Mouse (Mus musculus): ENCODE data around the gene Snrpn. TPM values are rescaled to one million over a fixed set of nuclear protein-coding genes. Genes with fewer than 3 reads are reported as not detected.

Snrpn gene
- polyA plus RNA-seq, 1 experiment: 5.8 TPM

DNA sequence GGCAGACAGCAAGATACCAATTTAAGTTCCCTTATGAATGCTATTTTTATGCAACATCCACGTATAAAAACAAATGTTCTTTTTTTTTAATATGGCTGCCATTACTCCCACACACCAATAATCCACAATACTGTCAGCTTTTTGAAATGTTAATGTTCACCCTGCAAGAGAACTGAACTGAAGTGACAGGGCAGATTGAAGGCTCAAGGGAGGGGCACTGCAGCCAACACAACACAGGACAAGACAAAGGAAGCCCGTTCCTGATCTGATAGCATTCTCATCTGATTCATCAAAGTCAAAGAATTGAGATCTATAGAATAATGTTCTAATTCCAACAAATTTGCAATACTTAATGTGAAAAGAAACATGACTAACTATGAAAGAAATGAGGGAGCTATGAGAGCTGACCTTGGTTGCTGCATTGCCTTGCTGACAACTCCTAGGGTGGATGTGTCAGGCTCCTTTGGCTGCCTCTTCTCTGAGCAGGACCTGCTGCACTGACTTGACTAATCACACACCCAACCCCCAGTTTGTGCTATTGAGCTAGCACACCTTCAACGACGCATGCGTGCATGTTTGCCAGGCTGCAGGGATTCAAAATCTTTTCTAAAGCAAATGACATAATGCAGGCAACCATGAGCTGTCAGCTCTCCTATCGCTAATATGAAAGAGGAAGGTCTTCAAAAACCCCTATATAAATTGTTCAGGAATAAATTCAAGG, 92.4 kb downstream of the Snrpn start:
- TF ChIP-seq CTCF (IDR thresholded peaks at IDR 0.05; ENCODE audit: control insufficient read depth, insufficient read depth, low read length) (no peak), POLR2A (IDR thresholded peaks at IDR 0.05; ENCODE audit: borderline replicate concordance, control insufficient read depth, low read depth, low read length) (no peak)
- Histone ChIP-seq H3K27ac (ENCODE audit: control insufficient read depth, insufficient read depth, low read depth, low read length, poor library complexity) (no peak overlapping the region), H3K4me1 (ENCODE audit: control insufficient read depth, insufficient read depth, low read length) (no peaks in the 10 kb centered on the region), H3K4me3 (replicated peaks; ENCODE audit: control insufficient read depth, low read depth, low read length) (no peak overlapping the region)
- 67% methylated on average over 6 of the region's 6 CpGs for WGBS

DNA sequence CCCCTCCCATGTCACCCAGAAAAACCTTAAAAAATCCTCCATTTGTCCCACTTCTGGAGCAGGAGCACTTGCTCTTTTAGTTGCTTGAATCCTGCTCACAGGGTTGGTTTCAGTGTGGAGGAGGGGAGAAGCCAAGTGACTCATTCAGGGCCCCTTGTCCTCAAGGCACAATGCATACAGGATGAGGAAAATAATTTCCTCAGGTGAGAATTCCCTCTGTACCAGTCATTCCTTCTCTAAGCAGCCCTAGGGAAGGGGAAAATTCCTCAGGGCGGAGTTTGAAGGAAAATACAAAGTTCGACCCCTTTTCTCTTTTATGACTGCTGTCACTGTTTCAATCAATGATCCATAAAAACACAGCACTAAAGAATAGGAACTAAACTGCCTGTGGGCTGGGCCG, 126.8 kb downstream of the Snrpn start:
- Histone ChIP-seq H3K4me3 (replicated peaks; ENCODE audit: control insufficient read depth, low read depth, low read length) (no peak overlapping the region), H3K27ac (ENCODE audit: control insufficient read depth, insufficient read depth, low read depth, low read length, poor library complexity) (no peak overlapping the region), H3K4me1 (ENCODE audit: control insufficient read depth, insufficient read depth, low read length) (no peaks in the 10 kb centered on the region)
- WGBS: 51% methylated on average over 3 of the region's 3 CpGs
- TF ChIP-seq POLR2A (IDR thresholded peaks at IDR 0.05; ENCODE audit: borderline replicate concordance, control insufficient read depth, low read depth, low read length) (no peak), CTCF (IDR thresholded peaks at IDR 0.05; ENCODE audit: control insufficient read depth, insufficient read depth, low read length) (no peak)

DNA sequence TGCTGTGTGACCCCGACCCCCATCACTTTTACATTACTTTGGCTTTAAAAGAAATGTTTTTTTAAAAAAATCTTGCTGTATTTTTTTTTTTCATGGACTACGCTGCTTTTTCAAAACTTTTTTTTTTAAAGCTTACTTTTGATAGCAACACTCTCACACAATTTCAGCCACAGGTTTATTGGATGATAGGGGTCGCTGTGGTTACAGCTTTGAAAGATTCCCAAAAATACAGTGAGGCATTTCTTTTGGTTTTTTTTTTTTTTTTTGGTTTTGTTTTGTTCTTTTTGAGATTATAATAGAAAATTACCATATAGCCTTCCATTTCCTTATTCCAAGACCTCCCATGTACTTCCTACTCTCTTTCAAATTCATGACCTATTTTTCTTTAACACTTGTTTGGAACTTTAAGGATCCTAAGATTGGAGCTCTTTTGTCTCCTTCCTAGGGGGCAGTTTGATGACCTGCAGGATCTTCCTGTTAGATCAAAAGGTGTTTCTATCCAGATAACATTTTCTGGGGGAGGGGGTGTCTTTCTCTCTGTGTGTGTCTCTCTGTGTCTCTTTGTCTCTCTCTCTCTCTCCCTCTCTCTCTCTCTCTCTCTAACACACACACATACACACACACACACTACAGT, 132.2 kb downstream of the Snrpn start:
- no peak for TF ChIP-seq CTCF (IDR thresholded peaks at IDR 0.05; ENCODE audit: control insufficient read depth, insufficient read depth, low read length)
- no peak for TF ChIP-seq POLR2A (IDR thresholded peaks at IDR 0.05; ENCODE audit: borderline replicate concordance, control insufficient read depth, low read depth, low read length)
- no peaks in the 10 kb centered on the region for H3K4me1 ChIP-seq (ENCODE audit: control insufficient read depth, insufficient read depth, low read length)
- no peak overlapping the region for H3K4me3 ChIP-seq (replicated peaks; ENCODE audit: control insufficient read depth, low read depth, low read length)
- no peak overlapping the region for H3K27ac ChIP-seq (ENCODE audit: control insufficient read depth, insufficient read depth, low read depth, low read length, poor library complexity)
- 47% methylated on average over 3 of the region's 3 CpGs for WGBS

DNA sequence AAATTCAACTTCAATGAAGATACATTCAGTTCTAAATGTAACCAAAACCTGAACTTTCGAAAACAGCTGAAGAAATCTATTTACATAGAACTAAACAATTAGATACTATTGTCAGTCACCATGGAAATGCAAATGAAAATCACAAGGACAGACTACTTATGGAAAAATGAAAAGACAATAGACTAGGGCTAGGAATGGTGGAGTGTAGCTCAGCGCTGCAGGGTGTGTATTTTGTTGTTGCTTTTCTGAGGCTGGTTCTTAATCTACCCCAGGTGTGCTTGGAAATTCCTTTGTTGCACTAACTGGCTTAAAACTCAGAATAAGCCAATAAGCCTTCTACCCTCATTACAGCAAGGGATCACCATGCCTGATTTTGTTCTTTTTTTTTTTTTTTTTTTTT, 133.8 kb downstream of the Snrpn start:
- Histone ChIP-seq H3K4me1 (ENCODE audit: control insufficient read depth, insufficient read depth, low read length) (no peaks in the 10 kb centered on the region), H3K4me3 (replicated peaks; ENCODE audit: control insufficient read depth, low read depth, low read length) (no peak overlapping the region), H3K27ac (ENCODE audit: control insufficient read depth, insufficient read depth, low read depth, low read length, poor library complexity) (no peak overlapping the region)
- TF ChIP-seq CTCF (IDR thresholded peaks at IDR 0.05; ENCODE audit: control insufficient read depth, insufficient read depth, low read length) (no peak), POLR2A (IDR thresholded peaks at IDR 0.05; ENCODE audit: borderline replicate concordance, control insufficient read depth, low read depth, low read length) (no peak)
- WGBS: 56% methylated on average over 2 of the region's 2 CpGs

DNA sequence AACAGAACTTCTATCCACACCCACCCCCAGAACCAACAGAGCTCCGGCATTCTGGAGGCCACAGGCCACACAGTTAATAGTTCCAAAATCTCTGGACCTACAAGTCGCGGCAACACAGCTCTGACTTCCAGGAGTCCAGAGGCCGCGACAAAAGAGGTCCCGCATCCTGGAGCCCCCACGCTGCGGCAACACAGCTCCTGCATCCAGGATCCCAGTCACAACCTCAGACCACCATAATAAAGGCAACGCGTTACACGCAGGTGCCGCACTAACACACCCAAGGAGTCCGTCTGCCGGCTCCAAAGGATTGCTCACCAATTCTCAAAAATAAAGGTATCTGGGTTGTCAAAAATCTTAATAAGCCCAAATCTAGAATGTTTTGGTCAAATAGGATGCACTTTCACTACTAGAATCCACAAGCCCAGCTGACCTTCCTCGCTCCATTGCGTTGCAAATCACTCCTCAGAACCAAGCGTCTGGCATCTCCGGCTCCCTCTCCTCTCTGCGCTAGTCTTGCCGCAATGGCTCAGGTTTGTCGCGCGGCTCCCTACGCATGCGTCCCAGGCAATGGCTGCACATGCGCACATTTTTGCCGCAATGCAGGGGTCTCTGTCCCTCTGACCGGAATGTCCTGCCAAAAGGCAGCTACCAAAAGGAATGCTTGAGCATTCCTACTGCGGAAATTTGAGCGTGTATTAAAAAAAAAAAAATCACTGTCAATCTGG, 135.3 kb downstream of the Snrpn start, which contains the start of the genes Snurf and Gm38393:
Gene Snurf, minus strand, starts transcription at position 444 of the 725 bp plus-strand sequence.
Gene Gm38393, minus strand, starts transcription at position 459 of the 725 bp plus-strand sequence.
- no peak within 1 kb of the TSS for H3K4me3 ChIP-seq (replicated peaks; ENCODE audit: control insufficient read depth, low read depth, low read length)
- no peaks in the 10 kb centered on the region for H3K4me1 ChIP-seq (ENCODE audit: control insufficient read depth, insufficient read depth, low read length)
- H3K27ac ChIP-seq (ENCODE audit: control insufficient read depth, insufficient read depth, low read depth, low read length, poor library complexity): no peak within 1 kb of the TSS
- TF ChIP-seq CTCF (IDR thresholded peaks at IDR 0.05; ENCODE audit: control insufficient read depth, insufficient read depth, low read length) (no peak), POLR2A (IDR thresholded peaks at IDR 0.05; ENCODE audit: borderline replicate concordance, control insufficient read depth, low read depth, low read length) (no peak)
- 53% methylated on average over 30 of the region's 30 CpGs for WGBS

DNA sequence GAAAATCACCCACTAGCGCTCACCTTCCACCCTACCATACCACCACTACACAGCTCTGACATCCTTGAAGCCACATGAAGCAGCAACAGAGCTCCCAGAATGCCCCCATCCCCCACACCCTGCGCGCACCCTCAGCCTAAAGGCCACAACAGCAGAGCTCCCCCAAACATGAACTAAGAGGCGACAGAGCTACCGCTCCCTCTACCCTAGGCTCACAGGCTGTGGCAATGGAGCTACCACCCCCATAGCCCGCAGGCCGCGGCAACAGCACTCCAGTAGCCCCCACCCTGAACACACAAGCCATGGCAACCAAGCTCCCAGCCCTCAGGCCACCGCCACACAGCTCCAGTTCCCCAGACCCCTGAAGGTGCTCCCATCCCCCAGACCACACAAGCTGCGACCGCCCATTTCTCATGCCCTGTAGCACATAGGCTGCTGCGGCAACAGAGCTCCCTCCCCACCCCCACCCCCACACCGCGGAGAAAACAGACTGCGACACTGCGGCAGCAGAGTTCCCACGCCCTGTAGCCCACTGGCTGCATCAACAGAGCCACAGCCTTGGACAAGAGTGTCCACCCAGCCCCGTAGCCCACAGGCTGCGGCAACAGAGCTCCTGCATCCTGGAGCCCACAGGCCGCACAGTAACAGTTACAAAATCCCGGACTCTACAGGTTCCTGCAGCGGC, 136.0 kb downstream of the Snrpn start:
- TF ChIP-seq POLR2A (IDR thresholded peaks at IDR 0.05; ENCODE audit: borderline replicate concordance, control insufficient read depth, low read depth, low read length) (no peak), CTCF (IDR thresholded peaks at IDR 0.05; ENCODE audit: control insufficient read depth, insufficient read depth, low read length) (no peak)
- Histone ChIP-seq H3K4me1 (ENCODE audit: control insufficient read depth, insufficient read depth, low read length) (no peaks in the 10 kb centered on the region), H3K27ac (ENCODE audit: control insufficient read depth, insufficient read depth, low read depth, low read length, poor library complexity) (no peak overlapping the region), H3K4me3 (replicated peaks; ENCODE audit: control insufficient read depth, low read depth, low read length) (no peak overlapping the region)
- 42% methylated on average over 22 of the region's 22 CpGs for WGBS

DNA sequence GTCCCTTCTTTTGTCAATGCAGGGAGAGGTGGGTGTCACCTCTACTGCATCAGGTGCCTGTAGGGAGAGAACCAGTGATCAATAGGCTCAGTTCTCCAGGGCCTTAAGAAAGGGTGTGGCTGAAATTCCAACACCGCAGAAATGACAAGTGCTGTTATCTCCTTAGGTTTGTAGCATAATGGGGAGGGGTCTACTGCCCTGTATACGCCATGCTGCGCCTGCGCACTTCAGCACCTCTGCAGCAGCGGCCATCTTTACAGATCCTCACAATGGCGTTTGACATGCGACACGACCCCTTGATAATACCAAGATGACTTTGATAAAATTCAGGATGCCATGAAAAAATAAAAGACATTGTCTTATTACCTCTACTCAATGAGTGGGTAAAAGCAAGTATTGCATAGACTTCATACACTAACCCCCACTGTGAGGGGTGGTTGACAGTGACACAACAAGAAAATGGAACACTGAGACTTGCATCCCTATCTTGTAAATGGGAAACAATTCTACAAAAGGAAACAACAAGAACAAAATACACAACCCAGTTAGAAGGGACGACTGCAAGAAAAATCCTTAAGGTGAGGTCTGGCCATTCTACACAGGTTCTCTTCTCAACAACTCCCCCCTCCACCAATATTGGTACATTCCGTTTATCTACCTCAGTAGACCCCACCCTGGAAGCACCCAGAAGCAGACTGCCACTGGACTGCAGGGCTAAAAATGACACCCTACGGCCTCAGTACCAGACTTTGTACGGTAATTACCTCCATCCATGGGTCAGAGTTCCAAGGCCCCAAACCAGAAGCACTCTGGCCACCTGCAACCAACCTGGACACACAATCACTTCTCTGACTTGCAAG, 136.8 kb downstream of the Snrpn start:
- Histone ChIP-seq H3K27ac (ENCODE audit: control insufficient read depth, insufficient read depth, low read depth, low read length, poor library complexity) (no peak overlapping the region), H3K4me3 (replicated peaks; ENCODE audit: control insufficient read depth, low read depth, low read length) (no peak overlapping the region), H3K4me1 (ENCODE audit: control insufficient read depth, insufficient read depth, low read length) (no peaks in the 10 kb centered on the region)
- TF ChIP-seq POLR2A (IDR thresholded peaks at IDR 0.05; ENCODE audit: borderline replicate concordance, control insufficient read depth, low read depth, low read length) (no peak), CTCF (IDR thresholded peaks at IDR 0.05; ENCODE audit: control insufficient read depth, insufficient read depth, low read length) (no peak)
- 86% methylated on average over 12 of the region's 12 CpGs for WGBS
